Mouse (Mus musculus) forebrain, postnatal 0 days (tissue): ENCODE data around the gene Fgf11. TPM values are rescaled to one million over a fixed set of nuclear protein-coding genes. Genes with fewer than 3 reads are reported as not detected.

Source experiments
- ATAC-seq: fragments of 200-750 bp; cut with Nextera tagmentation; 2 replicates; pipeline ENCODE4 v1.8.0; 2017; ENCODE audit warnings: mild to moderate bottlenecking, moderate library complexity
- DNase-seq: peaks from one replicate; pipeline ENCODE4 v3.0.0-alpha.2; 2015
- H3K27ac ChIP-seq: fragments of 300-500 bp; sonication (generic); 2 replicates; pipeline ENCODE4 v1.5.1; 2014; ENCODE audit warnings: low read depth, mild to moderate bottlenecking, antibody characterized with exemption, low read length, moderate library complexity, mixed read lengths
- H3K27me3 ChIP-seq: fragments of 300-500 bp; sonication (generic); 2 replicates; pipeline ENCODE4 v1.6.1; 2014; ENCODE audit warnings: mild to moderate bottlenecking, low read length, mixed read lengths; ENCODE audit not compliant: insufficient read depth
- H3K36me3 ChIP-seq: fragments of 300-500 bp; sonication (generic); 2 replicates; pipeline ENCODE4 v1.6.1; 2014; ENCODE audit warnings: mild to moderate bottlenecking, moderate library complexity; ENCODE audit not compliant: insufficient read depth
- H3K4me1 ChIP-seq: fragments of 300-500 bp; sonication (generic); 2 replicates; pipeline ENCODE4 v1.6.1; 2014; ENCODE audit warnings: antibody characterized with exemption; ENCODE audit not compliant: insufficient read depth
- H3K4me2 ChIP-seq: fragments of 300-500 bp; sonication (generic); 2 replicates; pipeline ENCODE4 v1.6.1; 2014; ENCODE audit warnings: low read depth, mild to moderate bottlenecking, moderate library complexity
- H3K4me3 ChIP-seq: fragments of 300-500 bp; sonication (generic); 2 replicates; pipeline ENCODE4 v1.5.1; 2014; ENCODE audit warnings: low read depth, low read length, mixed read lengths
- H3K9ac ChIP-seq: fragments of 300-500 bp; sonication (generic); 2 replicates; pipeline ENCODE4 v1.6.1; 2014; ENCODE audit warnings: mild to moderate bottlenecking
- H3K9me3 ChIP-seq: fragments of 300-500 bp; sonication (generic); 2 replicates; pipeline ENCODE4 v1.6.1; 2016; ENCODE audit warnings: low read length
- CTCF ChIP-seq: sonication (generic); IDR thresholded peaks from 2 replicates; pipeline ENCODE4 v1.5.1; 2016; ENCODE audit warnings: antibody characterized with exemption, control low read depth, low read depth
- WGBS: fragments of 180-500 bp; shearing (Covaris S2); extraction: QIAGEN DNeasy Blood & Tissue Kit; methylation state at CpG from one replicate; pipeline ENCODE4 v1.1.7; 2014; 5-methylcytosine and 5-hydroxymethylcytosine counted together
- polyA plus RNA-seq: library from polyadenylated mRNA; unstranded; fragments of >200 nt; fragmentation: Nextera tagmentation; extraction: Ambion mirVana; gene quantifications from 2 replicates; pipeline ENCODE4 v1.2.1, GENCODE M21; 2015
- total RNA-seq: library from RNA; depleted of rRNA; stranded (reverse); fragments of >200 nt; gene quantifications from 2 replicates; pipeline ENCODE4 v1.2.3, GENCODE M21; 2014

The Fgf11 gene
- total and polyA plus RNA-seq, 2 experiments from 2014 or later, result 3.1 to 10.1 TPM

DNA sequence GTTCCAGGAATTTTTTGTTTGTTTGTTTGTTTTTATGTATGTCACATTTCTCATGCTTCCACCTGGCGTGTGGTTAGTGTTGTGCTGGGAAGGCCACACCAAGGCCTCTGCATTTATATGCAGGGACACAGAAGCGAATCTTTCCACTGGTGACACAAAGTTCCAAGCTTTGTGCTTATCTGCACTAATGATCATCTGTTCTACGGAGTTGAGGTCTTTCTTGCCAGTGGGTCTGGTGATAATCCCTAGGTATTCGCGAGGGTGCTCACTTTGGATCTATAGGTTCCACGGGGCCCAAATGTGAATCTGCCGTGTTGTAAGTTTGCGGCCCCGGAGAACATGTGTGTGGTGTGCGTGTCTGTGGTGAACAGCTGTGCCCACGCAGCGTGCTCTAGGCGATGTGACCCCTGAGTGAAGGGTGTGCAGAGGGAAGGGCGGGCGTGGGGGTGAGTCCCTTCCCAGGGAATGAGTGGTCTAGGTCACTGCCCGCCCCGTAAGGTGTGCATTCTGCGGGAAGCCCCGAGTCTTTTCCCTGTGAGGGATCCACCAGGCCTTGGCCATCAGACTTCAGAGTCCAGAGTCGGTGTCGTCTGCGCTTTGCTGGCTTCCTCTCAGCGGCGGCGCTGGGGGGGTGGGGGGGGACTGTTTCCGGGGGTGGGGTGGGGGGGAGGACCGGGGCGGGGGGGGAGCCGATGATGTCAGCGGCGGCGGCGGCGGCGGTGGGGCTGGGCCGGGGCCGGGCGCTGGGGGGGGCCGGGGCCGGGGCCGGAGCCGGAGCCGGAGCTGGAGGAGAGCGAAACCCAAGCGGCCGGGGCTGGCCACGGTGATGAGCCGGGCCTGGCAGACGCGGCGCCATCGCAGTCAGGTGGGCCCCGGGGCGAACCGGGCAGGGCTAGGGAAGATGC lies 36.2 kb downstream of the Fgf11 start, which contains the start of gene Zbtb4:
Gene Zbtb4 (plus strand): TSS at position 692 of the 905 bp plus-strand sequence.
- DNase-seq (peak; percentile 53), ATAC-seq (peak; percentile 66)
- Histone ChIP-seq H3K36me3 (no peaks in the 10 kb centered on the region), H3K27me3 (no peaks in the 10 kb centered on the region), H3K4me3 (peak within 1 kb of the TSS; percentile 90), H3K9me3 (no peaks in the 10 kb centered on the region), H3K4me1 (peaks cover 5% of the 10 kb centered on the region; the same call in 1 of the 2 replicates), H3K4me2 (peak within 1 kb of the TSS; percentile 72), H3K27ac (peak within 1 kb of the TSS; percentile 89), H3K9ac (peak within 1 kb of the TSS; percentile 99)
- no peak for TF ChIP-seq CTCF
- 39% methylated on average over 19 of the region's 55 CpGs for WGBS

DNA sequence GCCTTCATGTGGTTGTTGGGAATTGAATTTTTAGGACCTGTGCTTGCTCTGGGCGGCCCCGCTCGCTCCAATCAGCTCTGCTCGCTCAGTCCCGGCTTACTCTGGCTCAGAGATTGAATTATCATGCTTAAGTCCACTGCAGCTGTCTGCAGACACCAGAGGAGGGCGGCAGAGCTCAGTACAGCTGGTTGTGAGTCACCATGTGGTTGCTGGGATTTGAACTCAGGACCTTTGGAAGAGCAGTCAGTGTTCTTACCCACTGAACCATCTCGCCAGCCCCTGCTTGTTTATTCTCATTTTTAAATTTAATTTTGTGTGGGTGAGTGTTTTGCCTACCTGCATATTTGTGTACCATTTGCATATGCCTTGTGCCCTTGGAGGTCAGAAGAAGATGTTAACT lies 38.1 kb downstream of the Fgf11 start:
- DNase-seq (no peak), ATAC-seq (no peak)

DNA sequence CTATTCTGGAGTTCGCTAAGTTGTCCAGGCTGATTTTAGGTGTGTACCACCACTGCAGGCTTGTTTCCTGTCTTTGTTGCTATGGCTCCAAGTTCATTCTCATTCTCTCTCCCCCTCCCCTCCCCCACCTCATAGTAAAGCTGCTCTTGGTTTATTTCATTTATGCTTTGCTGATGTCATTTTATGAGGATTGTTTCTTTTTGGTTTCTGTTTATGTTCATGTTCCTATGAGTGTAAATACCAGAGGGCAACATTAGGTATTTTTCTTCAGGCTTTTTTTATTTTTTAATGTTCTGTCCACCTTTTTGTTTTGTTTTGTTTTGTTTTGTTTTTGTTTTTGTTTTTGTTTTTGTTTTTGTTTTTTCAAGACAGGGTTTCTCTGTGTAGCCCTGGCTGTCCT lies 39.8 kb downstream of the Fgf11 start, which contains the start of gene Slc35g3:
Gene Slc35g3 (minus strand): TSS at position 101 of the 400 bp plus-strand sequence.
- ATAC-seq (no peak), DNase-seq (no peak)
- H3K4me2 ChIP-seq, result no peak within 1 kb of the TSS
- H3K27me3 ChIP-seq, result no peaks in the 10 kb centered on the region
- no peak within 1 kb of the TSS for H3K27ac ChIP-seq
- WGBS, result 79% methylated on average over 1 of the region's 1 CpGs
- peaks cover 14% of the 10 kb centered on the region for H3K4me1 ChIP-seq
- H3K9me3 ChIP-seq, result no peaks in the 10 kb centered on the region
- no peak for TF ChIP-seq CTCF
- H3K4me3 ChIP-seq, result no peak within 1 kb of the TSS
- H3K9ac ChIP-seq, result no peak within 1 kb of the TSS
- no peaks in the 10 kb centered on the region for H3K36me3 ChIP-seq

More for the DNA sequence above, 38.1 kb downstream of the Fgf11 start:
- no peak overlapping the region for H3K4me2 ChIP-seq
- H3K9ac ChIP-seq, result no peak overlapping the region
- WGBS, result 68% methylated on average over 7 of the region's 7 CpGs
- no peak overlapping the region for H3K27ac ChIP-seq
- H3K4me1 ChIP-seq, result peaks cover 14% of the 10 kb centered on the region
- H3K27me3 ChIP-seq, result no peaks in the 10 kb centered on the region
- no peaks in the 10 kb centered on the region for H3K36me3 ChIP-seq
- peak; percentile 39 for TF ChIP-seq CTCF
- no peak overlapping the region for H3K4me3 ChIP-seq
- H3K9me3 ChIP-seq, result no peaks in the 10 kb centered on the region

DNA sequence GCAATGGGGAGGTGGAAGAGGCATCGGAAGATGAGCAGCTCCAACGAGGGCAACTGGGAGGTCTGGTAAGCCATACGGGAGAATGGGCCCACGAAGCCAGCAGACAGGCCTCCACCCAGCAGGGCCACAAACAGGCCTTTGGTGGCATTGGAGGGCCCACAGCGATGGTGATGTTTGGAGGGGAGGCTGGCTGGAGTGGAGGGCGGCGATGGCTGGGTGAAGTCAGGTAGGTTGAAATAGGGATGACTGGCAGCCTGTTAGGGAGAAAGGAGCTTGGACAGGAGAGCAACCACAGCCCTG lies 40.8 kb downstream of the Fgf11 start:
- Histone ChIP-seq H3K9me3 (no peaks in the 10 kb centered on the region), H3K27ac (no peak overlapping the region), H3K9ac (no peak overlapping the region), H3K4me1 (peaks cover 20% of the 10 kb centered on the region), H3K4me3 (no peak overlapping the region), H3K36me3 (no peaks in the 10 kb centered on the region), H3K27me3 (no peaks in the 10 kb centered on the region), H3K4me2 (no peak overlapping the region)
- TF ChIP-seq CTCF, result no peak
- no peak for ATAC-seq
- WGBS, result 94% methylated on average over 7 of the region's 7 CpGs
- DNase-seq, result no peak

DNA sequence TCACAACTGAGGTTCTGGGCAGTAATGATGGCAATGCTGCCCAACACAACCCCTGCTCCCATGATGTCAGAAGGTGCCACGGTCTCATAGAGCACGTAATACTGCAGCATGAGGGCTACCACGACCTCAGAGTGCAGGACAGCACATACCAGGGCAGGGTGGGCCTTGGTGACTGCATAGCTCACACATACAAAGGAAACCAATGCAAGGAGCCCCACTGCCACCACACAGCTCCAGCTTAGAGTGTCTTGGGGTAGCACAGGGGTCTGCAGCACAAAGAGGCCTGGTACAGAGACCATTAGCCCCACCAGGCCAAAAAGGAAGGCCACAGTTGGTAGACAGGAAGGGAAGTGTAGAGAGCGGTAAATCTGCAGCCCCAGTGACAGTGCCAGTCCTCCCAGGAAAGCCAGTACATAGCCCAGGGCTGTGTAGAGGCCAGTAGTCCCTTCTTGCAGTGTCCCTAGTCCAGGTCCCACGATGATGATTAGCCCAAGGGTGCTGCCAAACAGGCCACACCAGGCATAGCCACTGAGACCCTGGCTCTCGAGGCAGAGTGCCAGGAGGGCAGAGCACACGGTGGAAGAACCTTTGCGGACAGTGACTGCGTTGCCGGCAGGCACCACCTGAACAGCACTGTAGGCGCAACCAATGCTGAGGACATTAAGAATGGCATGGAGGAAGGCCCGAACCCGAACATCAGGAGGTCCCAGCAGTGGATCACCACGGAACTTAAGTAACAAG lies 41.3 kb downstream of the Fgf11 start:
- Histone ChIP-seq H3K27me3 (no peaks in the 10 kb centered on the region), H3K4me1 (peaks cover 21% of the 10 kb centered on the region), H3K4me2 (peak overlapping the region; percentile 67), H3K9ac (peak overlapping the region; percentile 72; the same call in 1 of the 2 replicates), H3K9me3 (no peaks in the 10 kb centered on the region), H3K36me3 (no peaks in the 10 kb centered on the region), H3K27ac (peak overlapping the region; percentile 97), H3K4me3 (no peak overlapping the region)
- ATAC-seq (no peak), DNase-seq (no peak)
- no peak for TF ChIP-seq CTCF
- 78% methylated on average over 14 of the region's 14 CpGs for WGBS

DNA sequence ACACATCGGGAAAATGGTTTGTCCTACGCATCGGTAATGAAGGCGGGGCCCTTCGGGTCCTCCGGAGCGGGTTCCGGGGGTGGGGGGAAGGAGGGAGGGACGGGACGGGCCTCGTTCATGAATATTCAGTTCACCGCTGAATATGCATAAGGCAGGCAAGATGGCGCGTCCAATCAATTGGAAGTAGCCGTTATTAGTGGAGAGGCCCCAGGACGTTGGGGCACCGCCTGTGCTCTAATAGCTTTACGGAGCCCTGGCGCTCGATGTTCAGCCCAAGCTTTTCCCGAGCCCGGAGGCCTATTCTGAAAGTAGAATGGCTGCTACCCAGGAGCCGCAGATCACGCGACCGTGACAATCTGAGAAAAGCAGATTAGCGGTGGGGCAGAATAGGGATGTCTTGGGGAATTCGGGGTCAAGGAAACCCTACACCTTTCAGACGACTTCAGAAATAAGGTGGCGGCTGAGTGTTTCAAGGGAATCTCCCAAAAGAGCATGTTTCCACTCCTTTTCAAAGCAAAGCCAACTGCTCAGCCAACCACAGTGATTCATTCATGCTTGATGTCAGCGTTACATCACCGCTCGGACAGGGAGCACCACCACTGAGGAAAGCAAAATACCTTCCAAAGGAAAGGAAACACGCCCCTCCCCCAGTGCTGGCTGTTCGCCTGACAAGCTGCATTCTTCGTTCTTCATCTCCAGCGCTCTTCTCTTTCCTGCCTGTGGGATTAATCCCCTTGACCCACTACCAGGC lies 42.5 kb downstream of the Fgf11 start:
- WGBS, result 1% methylated on average over 37 of the region's 37 CpGs
- DNase-seq, result peak; percentile 90
- Histone ChIP-seq H3K36me3 (no peaks in the 10 kb centered on the region), H3K4me3 (peak overlapping the region; percentile 58), H3K9me3 (no peaks in the 10 kb centered on the region), H3K4me1 (peaks cover 24% of the 10 kb centered on the region), H3K4me2 (peak overlapping the region; percentile 67), H3K27ac (peak overlapping the region; percentile 97), H3K27me3 (no peaks in the 10 kb centered on the region), H3K9ac (peak overlapping the region; percentile 72)
- ATAC-seq, result peak; percentile 83
- 0 out of 2 replicates have a peak, but pooled peaks have one; percentile 10 for TF ChIP-seq CTCF
